Mouse (Mus musculus): Measurements from ENCODE around the gene Tnni3.

GRCm38 (mm10) chr7:4516332-4517050, 7.5 kb downstream of the Tnni3 start, which contains the start of gene Tnnt1:
- TF ChIP-seq CTCF (IDR thresholded peaks at IDR 0.05; ENCODE audit: low read depth) (no peak), EP300 (IDR thresholded peaks at IDR 0.05; ENCODE audit: low read depth) (no peak)
